Mouse (Mus musculus): ENCODE results near the gene Rtn4r. TPM values are rescaled to one million over a fixed set of nuclear protein-coding genes. Genes with fewer than 3 reads are reported as not detected.

Rtn4r gene
- polyA plus RNA-seq, 1 experiment: 0.77 TPM

GRCm38 (mm10) chr16:18126211-18126610, 1.2 kb upstream of the Rtn4r start:
- no peak for TF ChIP-seq POLR2A (IDR thresholded peaks at IDR 0.05; ENCODE audit: borderline replicate concordance, control insufficient read depth, low read depth, low read length)
- no peak for TF ChIP-seq CTCF (IDR thresholded peaks at IDR 0.05; ENCODE audit: control insufficient read depth, insufficient read depth, low read length)
- H3K4me3 ChIP-seq (replicated peaks; ENCODE audit: control insufficient read depth, low read depth, low read length): no peak overlapping the region
- no peak overlapping the region for H3K27ac ChIP-seq (ENCODE audit: control insufficient read depth, insufficient read depth, low read depth, low read length, poor library complexity)
- no peaks in the 10 kb centered on the region; the same call in 1 of the 2 replicates for H3K4me1 ChIP-seq (ENCODE audit: control insufficient read depth, insufficient read depth, low read length)
- WGBS: 76% methylated on average over 3 of the region's 3 CpGs

DNA sequence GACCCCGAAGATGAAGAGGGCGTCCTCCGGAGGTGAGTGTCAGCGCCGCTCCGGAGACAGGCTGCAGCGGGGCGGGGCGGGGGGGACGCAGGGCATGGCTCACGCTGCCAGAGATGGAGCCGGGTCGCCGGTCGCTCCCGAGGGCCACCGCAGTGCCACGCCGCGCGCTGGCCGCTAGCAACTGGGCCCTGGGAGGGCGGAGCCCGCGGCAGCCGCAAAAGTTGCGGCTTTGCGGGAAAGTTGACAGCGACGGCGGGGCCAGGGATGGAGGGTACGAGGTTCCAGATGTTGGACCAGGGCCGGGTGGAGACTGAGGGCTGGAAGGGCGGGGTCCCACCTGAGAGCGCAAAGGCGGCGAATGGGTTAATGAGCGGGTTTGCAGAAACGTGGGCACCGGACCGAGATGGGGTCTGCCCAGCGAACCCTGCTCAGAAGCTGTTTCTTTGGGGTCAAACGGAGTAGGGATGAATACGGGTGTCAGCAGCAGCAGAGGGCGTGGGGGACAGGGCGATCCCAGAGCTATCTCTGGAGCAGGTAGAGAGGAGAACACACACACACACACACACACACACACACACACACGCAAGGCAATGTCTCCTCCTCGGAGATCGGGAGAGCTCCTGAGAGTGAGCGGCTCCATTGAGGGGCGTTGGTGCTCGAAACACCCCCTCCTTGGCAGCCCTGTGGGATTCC, 575 bp downstream of the Rtn4r start:
- Histone ChIP-seq H3K4me1 (ENCODE audit: control insufficient read depth, insufficient read depth, low read length) (no peaks in the 10 kb centered on the region; the same call in 1 of the 2 replicates), H3K27ac (ENCODE audit: control insufficient read depth, insufficient read depth, low read depth, low read length, poor library complexity) (no peak overlapping the region; the same call in 1 of the 2 replicates), H3K4me3 (replicated peaks; ENCODE audit: control insufficient read depth, low read depth, low read length) (no peak overlapping the region)
- TF ChIP-seq POLR2A (IDR thresholded peaks at IDR 0.05; ENCODE audit: borderline replicate concordance, control insufficient read depth, low read depth, low read length) (no peak), CTCF (IDR thresholded peaks at IDR 0.05; ENCODE audit: control insufficient read depth, insufficient read depth, low read length) (no peak)
- WGBS: 8% methylated on average over 52 of the region's 52 CpGs

- no peak overlapping the region for H3K4me3 ChIP-seq (replicated peaks; ENCODE audit: control insufficient read depth, low read depth, low read length)
- TF ChIP-seq CTCF (IDR thresholded peaks at IDR 0.05; ENCODE audit: control insufficient read depth, insufficient read depth, low read length) (no peak), POLR2A (IDR thresholded peaks at IDR 0.05; ENCODE audit: borderline replicate concordance, control insufficient read depth, low read depth, low read length) (no peak)
- 71% methylated on average over 6 of the region's 6 CpGs for WGBS
Measured at GRCm38 (mm10) chr16:18128564-18128935, 1.1 kb downstream of the Rtn4r start.

DNA sequence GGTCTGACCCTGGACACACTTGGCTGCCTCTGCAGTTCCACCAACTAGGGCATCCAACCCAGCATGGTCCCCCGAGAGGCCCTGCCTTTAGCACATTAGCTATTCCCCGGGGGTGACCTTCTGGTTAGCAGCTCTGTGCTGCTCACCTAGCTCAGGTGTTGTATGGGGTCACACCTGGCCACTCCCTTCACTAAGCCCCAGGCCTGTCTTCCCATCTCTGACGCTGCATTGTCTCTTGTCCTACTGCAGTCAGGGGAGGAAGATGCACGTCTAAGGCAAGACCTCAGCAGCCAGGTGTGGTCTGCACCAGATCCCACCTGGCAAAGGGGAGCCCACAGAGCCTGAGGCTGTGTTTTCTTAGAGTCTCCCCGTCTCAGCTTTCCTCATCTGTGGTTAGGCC, 2.0 kb downstream of the Rtn4r start:
- Histone ChIP-seq H3K4me3 (replicated peaks; ENCODE audit: control insufficient read depth, low read depth, low read length) (no peak overlapping the region), H3K4me1 (ENCODE audit: control insufficient read depth, insufficient read depth, low read length) (no peaks in the 10 kb centered on the region; the same call in 1 of the 2 replicates), H3K27ac (ENCODE audit: control insufficient read depth, insufficient read depth, low read depth, low read length, poor library complexity) (no peak overlapping the region)
- TF ChIP-seq CTCF (IDR thresholded peaks at IDR 0.05; ENCODE audit: control insufficient read depth, insufficient read depth, low read length) (no peak), POLR2A (IDR thresholded peaks at IDR 0.05; ENCODE audit: borderline replicate concordance, control insufficient read depth, low read depth, low read length) (no peak)
- 69% methylated on average over 5 of the region's 5 CpGs for WGBS

More at GRCm38 (mm10) chr16:18128564-18128935, 1.1 kb downstream of the Rtn4r start:
- H3K4me1 ChIP-seq (ENCODE audit: control insufficient read depth, insufficient read depth, low read length): no peaks in the 10 kb centered on the region; the same call in 1 of the 2 replicates
- H3K27ac ChIP-seq (ENCODE audit: control insufficient read depth, insufficient read depth, low read depth, low read length, poor library complexity): no peak overlapping the region

DNA sequence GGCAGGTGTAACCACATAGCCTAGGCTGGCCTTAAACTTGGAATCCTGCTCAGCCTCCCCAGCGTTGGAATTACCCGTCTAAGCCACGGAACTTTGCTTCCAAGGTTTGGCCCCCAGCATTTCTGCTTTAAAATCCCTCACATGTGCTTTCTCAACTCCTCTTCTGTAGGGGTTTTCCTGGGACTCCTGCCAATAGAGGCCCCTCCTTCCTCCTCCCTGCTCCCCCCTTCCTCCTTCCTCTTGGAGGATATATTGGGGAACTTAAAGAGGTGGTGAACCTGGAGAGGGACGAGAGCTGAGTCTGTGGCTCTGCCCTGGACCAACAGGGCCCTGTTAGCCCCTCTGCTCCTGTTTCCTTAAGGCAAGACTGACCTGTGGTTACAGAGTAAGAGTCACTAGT, 2.8 kb downstream of the Rtn4r start:
- no peaks in the 10 kb centered on the region; the same call in 1 of the 2 replicates for H3K4me1 ChIP-seq (ENCODE audit: control insufficient read depth, insufficient read depth, low read length)
- no peak overlapping the region for H3K4me3 ChIP-seq (replicated peaks; ENCODE audit: control insufficient read depth, low read depth, low read length)
- H3K27ac ChIP-seq (ENCODE audit: control insufficient read depth, insufficient read depth, low read depth, low read length, poor library complexity): no peak overlapping the region
- TF ChIP-seq CTCF (IDR thresholded peaks at IDR 0.05; ENCODE audit: control insufficient read depth, insufficient read depth, low read length) (no peak), POLR2A (IDR thresholded peaks at IDR 0.05; ENCODE audit: borderline replicate concordance, control insufficient read depth, low read depth, low read length) (no peak)
- 13% methylated on average over 4 of the region's 4 CpGs for WGBS

GRCm38 (mm10) chr16:18130705-18131104, 3.3 kb downstream of the Rtn4r start:
- TF ChIP-seq CTCF (IDR thresholded peaks at IDR 0.05; ENCODE audit: control insufficient read depth, insufficient read depth, low read length): no peak
- TF ChIP-seq POLR2A (IDR thresholded peaks at IDR 0.05; ENCODE audit: borderline replicate concordance, control insufficient read depth, low read depth, low read length): no peak
- Histone ChIP-seq H3K4me3 (replicated peaks; ENCODE audit: control insufficient read depth, low read depth, low read length) (no peak overlapping the region), H3K4me1 (ENCODE audit: control insufficient read depth, insufficient read depth, low read length) (no peaks in the 10 kb centered on the region; the same call in 1 of the 2 replicates), H3K27ac (ENCODE audit: control insufficient read depth, insufficient read depth, low read depth, low read length, poor library complexity) (no peak overlapping the region)

DNA sequence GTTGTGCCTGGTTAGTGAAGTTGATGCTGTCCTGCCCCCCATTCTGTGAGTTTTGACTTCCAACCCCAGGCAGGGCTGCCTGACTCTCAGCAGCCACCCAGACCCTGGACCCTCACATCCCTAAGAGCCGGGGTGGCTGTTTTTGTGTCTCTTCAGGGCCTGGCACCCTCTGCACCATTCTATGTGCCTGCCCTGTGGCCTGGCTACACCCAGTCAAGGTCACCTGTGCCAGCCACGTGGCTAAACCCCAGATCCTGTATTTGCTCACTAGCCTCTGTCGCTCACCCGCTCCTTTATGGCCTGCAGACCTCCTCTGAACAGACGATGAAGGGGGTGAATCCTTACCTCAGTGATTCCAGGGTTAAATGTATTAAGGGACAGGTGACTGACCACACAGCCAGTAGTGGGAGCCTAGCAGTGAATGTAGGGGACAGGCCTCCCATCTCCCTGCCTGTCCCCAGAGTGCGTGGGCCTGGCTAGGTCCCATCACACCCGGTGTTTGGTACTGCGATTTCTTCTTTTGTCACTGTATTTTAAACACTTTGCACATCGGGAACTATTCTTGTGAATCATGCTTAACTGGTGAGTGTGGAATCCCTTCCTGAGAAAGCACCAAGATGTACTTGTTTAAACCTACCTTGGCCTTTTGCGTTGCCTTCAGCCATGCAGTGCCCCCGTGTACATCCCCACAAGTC, 4.0 kb downstream of the Rtn4r start:
- H3K4me1 ChIP-seq (ENCODE audit: control insufficient read depth, insufficient read depth, low read length): no peaks in the 10 kb centered on the region; the same call in 1 of the 2 replicates
- 85% methylated on average over 11 of the region's 11 CpGs for whole genome bisulfite sequencing

DNA sequence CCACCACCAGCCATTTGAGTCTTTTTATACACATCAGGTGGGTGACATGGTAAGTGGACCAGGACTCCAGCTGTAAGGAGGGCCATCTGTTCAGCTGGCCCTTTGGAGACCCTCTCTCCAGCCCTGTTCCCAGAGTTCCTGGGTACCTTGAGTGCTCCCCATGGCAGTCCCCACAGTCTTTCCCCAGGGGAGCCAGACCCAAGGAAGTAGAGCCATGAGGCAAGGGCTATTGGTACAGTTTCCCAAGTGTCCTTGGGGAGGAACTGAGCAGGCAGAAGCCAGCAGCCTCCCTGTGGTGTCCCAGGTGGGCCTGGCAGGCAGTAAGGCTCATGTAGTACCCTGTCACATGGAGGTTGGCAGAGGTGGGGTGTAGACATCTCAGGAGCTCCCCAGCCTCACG, 4.6 kb downstream of the Rtn4r start:
- no peak overlapping the region for H3K4me3 ChIP-seq (replicated peaks; ENCODE audit: control insufficient read depth, low read depth, low read length)
- H3K27ac ChIP-seq (ENCODE audit: control insufficient read depth, insufficient read depth, low read depth, low read length, poor library complexity): no peak overlapping the region
- WGBS: 82% methylated on average over 1 of the region's 1 CpGs
- H3K4me1 ChIP-seq (ENCODE audit: control insufficient read depth, insufficient read depth, low read length): no peaks in the 10 kb centered on the region; the same call in 1 of the 2 replicates
- TF ChIP-seq POLR2A (IDR thresholded peaks at IDR 0.05; ENCODE audit: borderline replicate concordance, control insufficient read depth, low read depth, low read length): no peak
- no peak for TF ChIP-seq CTCF (IDR thresholded peaks at IDR 0.05; ENCODE audit: control insufficient read depth, insufficient read depth, low read length)

More for the DNA sequence above, 4.0 kb downstream of the Rtn4r start:
- TF ChIP-seq POLR2A (IDR thresholded peaks at IDR 0.05; ENCODE audit: borderline replicate concordance, control insufficient read depth, low read depth, low read length) (no peak), CTCF (IDR thresholded peaks at IDR 0.05; ENCODE audit: control insufficient read depth, insufficient read depth, low read length) (no peak)
- Histone ChIP-seq H3K4me3 (replicated peaks; ENCODE audit: control insufficient read depth, low read depth, low read length) (no peak overlapping the region), H3K27ac (ENCODE audit: control insufficient read depth, insufficient read depth, low read depth, low read length, poor library complexity) (no peak overlapping the region)
